Mouse (Mus musculus) liver, embryonic 12.5 days (tissue): ENCODE measurements around the gene Rgs3. TPM values are rescaled to one million over a fixed set of nuclear protein-coding genes. Genes with fewer than 3 reads are reported as not detected.

Source experiments
- ATAC-seq: fragments of 200-750 bp; cut with Nextera tagmentation; 2 replicates; pipeline ENCODE4 v1.8.0; 2017; ENCODE audit warnings: moderate number of reproducible peaks, mild to moderate bottlenecking, moderate library complexity
- H3K27ac ChIP-seq: fragments of 300-500 bp; sonication (generic); 2 replicates; pipeline ENCODE4 v1.5.1; 2016; ENCODE audit warnings: mild to moderate bottlenecking
- H3K27me3 ChIP-seq: fragments of 300-500 bp; sonication (generic); replicated peaks from 2 replicates; pipeline ENCODE4 v1.6.1; 2016; ENCODE audit warnings: mild to moderate bottlenecking, moderate library complexity
- H3K36me3 ChIP-seq: fragments of 300-500 bp; sonication (generic); 2 replicates; pipeline ENCODE4 v1.6.1; 2016; ENCODE audit warnings: mild to moderate bottlenecking, moderate library complexity
- H3K4me1 ChIP-seq: fragments of 300-500 bp; sonication (generic); 2 replicates; pipeline ENCODE4 v1.6.1; 2016
- H3K4me2 ChIP-seq: fragments of 300-500 bp; sonication (generic); 2 replicates; pipeline ENCODE4 v1.6.1; 2016; ENCODE audit warnings: mild to moderate bottlenecking, moderate library complexity
- H3K4me3 ChIP-seq: fragments of 300-500 bp; sonication (generic); 2 replicates; pipeline ENCODE4 v1.5.1; 2016; ENCODE audit warnings: mild to moderate bottlenecking, moderate library complexity
- H3K9ac ChIP-seq: fragments of 300-500 bp; sonication (generic); 2 replicates; pipeline ENCODE4 v1.6.1; 2016; ENCODE audit warnings: mild to moderate bottlenecking, moderate library complexity
- H3K9me3 ChIP-seq: fragments of 300-500 bp; sonication (generic); replicated peaks from 2 replicates; pipeline ENCODE4 v1.6.1; 2016; ENCODE audit warnings: mild to moderate bottlenecking, moderate library complexity
- WGBS: fragments of 180-500 bp; shearing (Covaris S2); methylation state at CpG from one replicate; pipeline ENCODE4 v1.1.7; 2016; ENCODE audit not compliant: insufficient replicate concordance; 5-methylcytosine and 5-hydroxymethylcytosine counted together
- polyA plus RNA-seq: library from polyadenylated mRNA; unstranded; fragments of >200 nt; fragmentation: Nextera tagmentation; extraction: Ambion mirVana; gene quantifications from 2 replicates; pipeline ENCODE4 v1.2.1, GENCODE M21; 2016

The Rgs3 gene
- polyA plus RNA-seq, 1 experiment from 2014 or later: 8.1 TPM

DNA sequence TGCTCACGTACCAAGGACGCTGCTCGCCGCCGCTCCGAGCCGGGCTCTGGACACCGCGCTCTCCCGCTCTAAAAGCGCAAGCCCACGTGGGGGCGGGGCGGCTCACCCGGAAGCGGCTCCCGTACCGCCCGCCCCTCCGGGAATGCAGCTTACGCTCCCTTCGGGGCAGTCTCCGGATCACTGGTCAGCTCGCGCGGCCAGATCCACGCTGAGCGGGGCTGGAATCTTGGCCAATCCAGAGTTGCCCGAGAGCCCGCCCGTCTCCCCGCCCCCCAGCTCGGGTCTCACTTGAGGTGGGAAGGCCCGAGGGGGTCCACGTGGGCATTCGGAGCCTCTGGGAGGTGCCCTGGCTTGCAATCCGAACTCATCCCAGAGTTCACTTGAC, 39.8 kb upstream of the Rgs3 start, which contains the start of gene Alad:
Gene Alad, minus strand, starts transcription at position 70 of the 385 bp plus-strand sequence.
- ATAC-seq: peak; percentile 65
- Histone ChIP-seq H3K9me3 (no peaks in the 10 kb centered on the region), H3K27me3 (no peaks in the 10 kb centered on the region), H3K36me3 (peaks cover 33% of the 10 kb centered on the region), H3K4me2 (peak within 1 kb of the TSS; percentile 89), H3K4me3 (peak within 1 kb of the TSS; percentile 74), H3K27ac (peak within 1 kb of the TSS; percentile 99), H3K9ac (peak within 1 kb of the TSS; percentile 94), H3K4me1 (peaks cover 84% of the 10 kb centered on the region)
- under 1% methylated on average over 37 of the region's 37 CpGs for WGBS

DNA sequence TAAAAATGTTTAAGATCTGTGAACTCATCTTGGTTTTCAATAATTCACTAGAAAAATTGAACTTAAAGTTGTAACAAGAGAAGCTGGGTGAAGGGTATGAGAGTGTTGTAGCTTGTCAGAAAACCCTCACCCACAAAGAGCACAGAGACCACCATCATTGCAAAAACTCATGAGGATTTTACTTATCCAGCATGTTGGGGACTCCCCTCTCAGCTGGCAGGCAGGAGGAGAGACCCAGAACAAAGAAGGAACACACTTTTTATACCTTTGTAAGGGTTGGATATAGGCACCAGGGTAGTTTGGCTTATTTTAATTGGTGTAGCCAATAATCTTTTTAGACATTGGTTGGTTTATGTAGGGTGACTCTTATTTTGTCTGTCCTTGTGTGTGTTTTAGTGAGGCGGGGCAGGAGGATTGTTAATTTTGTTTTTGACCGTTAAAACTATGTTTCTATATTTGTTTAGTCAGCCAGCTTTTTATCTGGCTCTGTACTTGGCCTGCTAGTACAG, 38.7 kb upstream of the Rgs3 start:
- Histone ChIP-seq H3K4me3 (peak overlapping the region; percentile 74), H3K4me1 (peaks cover 78% of the 10 kb centered on the region)

GRCm38 (mm10) chr4:62524651-62525488, 34.8 kb upstream of the Rgs3 start, which contains the start of the genes Pole3 and 4933430I17Rik:
Gene Pole3 (minus strand): TSS chr4:62525068.
Gene 4933430I17Rik (plus strand): TSS chr4:62525369.
- ATAC-seq: peak; percentile 95
- H3K9ac ChIP-seq: peak within 1 kb of the TSS; percentile 94
- 1% methylated on average over 59 of the region's 59 CpGs for WGBS

More for the DNA sequence above, 38.7 kb upstream of the Rgs3 start:
- peaks cover 22% of the 10 kb centered on the region for H3K36me3 ChIP-seq
- peak overlapping the region; percentile 94 for H3K9ac ChIP-seq
- H3K27me3 ChIP-seq: no peaks in the 10 kb centered on the region
- ATAC-seq: no peak
- H3K27ac ChIP-seq: peak overlapping the region; percentile 99
- peak overlapping the region; percentile 89 for H3K4me2 ChIP-seq
- 65% methylated on average over 2 of the region's 2 CpGs for WGBS
- H3K9me3 ChIP-seq: no peaks in the 10 kb centered on the region

GRCm38 (mm10) chr4:62525489-62525811, 34.2 kb upstream of the Rgs3 start:
- Histone ChIP-seq H3K9me3 (no peaks in the 10 kb centered on the region), H3K27me3 (no peaks in the 10 kb centered on the region; the same call in 1 of the 2 replicates), H3K4me3 (peak overlapping the region; percentile 96), H3K27ac (no peak overlapping the region; the same call in 1 of the 2 replicates), H3K4me2 (peak overlapping the region; percentile 80), H3K4me1 (peaks cover 51% of the 10 kb centered on the region), H3K9ac (no peak overlapping the region), H3K36me3 (peaks cover 21% of the 10 kb centered on the region)
- no peak for ATAC-seq
- 2% methylated on average over 10 of the region's 10 CpGs for WGBS

More at GRCm38 (mm10) chr4:62524651-62525488, 34.8 kb upstream of the Rgs3 start, which contains the start of the genes Pole3 and 4933430I17Rik:
- Histone ChIP-seq H3K36me3 (peaks cover 21% of the 10 kb centered on the region), H3K4me3 (peak within 1 kb of the TSS; percentile 96), H3K4me2 (peak within 1 kb of the TSS; percentile 80), H3K4me1 (peaks cover 50% of the 10 kb centered on the region), H3K27ac (peak within 1 kb of the TSS; percentile 84), H3K27me3 (no peaks in the 10 kb centered on the region; the same call in 1 of the 2 replicates), H3K9me3 (no peaks in the 10 kb centered on the region)

- Histone ChIP-seq H3K9ac (no peak overlapping the region), H3K27me3 (no peaks in the 10 kb centered on the region; the same call in 1 of the 2 replicates), H3K4me1 (peaks cover 52% of the 10 kb centered on the region), H3K4me2 (no peak overlapping the region), H3K9me3 (no peaks in the 10 kb centered on the region), H3K4me3 (no peak overlapping the region), H3K27ac (no peak overlapping the region), H3K36me3 (peaks cover 21% of the 10 kb centered on the region)
- no peak for ATAC-seq
- WGBS: 40% methylated on average over 2 of the region's 2 CpGs
Observed at GRCm38 (mm10) chr4:62526256-62526655, 33.4 kb upstream of the Rgs3 start.

GRCm38 (mm10) chr4:62527655-62528054, 32.0 kb upstream of the Rgs3 start:
- no peak for ATAC-seq
- Histone ChIP-seq H3K27ac (no peak overlapping the region), H3K9me3 (no peaks in the 10 kb centered on the region), H3K27me3 (no peaks in the 10 kb centered on the region; the same call in 1 of the 2 replicates), H3K4me2 (no peak overlapping the region), H3K36me3 (peaks cover 14% of the 10 kb centered on the region), H3K4me3 (no peak overlapping the region), H3K4me1 (peaks cover 43% of the 10 kb centered on the region), H3K9ac (no peak overlapping the region)
- 58% methylated on average over 4 of the region's 4 CpGs for WGBS

GRCm38 (mm10) chr4:62533729-62534128, 25.9 kb upstream of the Rgs3 start:
- no peaks in the 10 kb centered on the region; the same call in 1 of the 2 replicates for H3K27me3 ChIP-seq
- no peaks in the 10 kb centered on the region for H3K9me3 ChIP-seq
- no peak overlapping the region for H3K27ac ChIP-seq
- H3K9ac ChIP-seq: no peak overlapping the region
- no peak overlapping the region for H3K4me3 ChIP-seq
- no peak for ATAC-seq
- no peak overlapping the region for H3K4me2 ChIP-seq
- 72% methylated on average over 6 of the region's 6 CpGs for WGBS
- peaks cover 15% of the 10 kb centered on the region for H3K4me1 ChIP-seq
- H3K36me3 ChIP-seq: no peaks in the 10 kb centered on the region

- Histone ChIP-seq H3K4me3 (no peak overlapping the region), H3K9ac (no peak overlapping the region), H3K4me2 (no peak overlapping the region), H3K4me1 (no peaks in the 10 kb centered on the region), H3K27me3 (no peaks in the 10 kb centered on the region), H3K36me3 (no peaks in the 10 kb centered on the region), H3K27ac (no peak overlapping the region), H3K9me3 (no peaks in the 10 kb centered on the region)
- WGBS: 71% methylated on average over 3 of the region's 3 CpGs
- no peak for ATAC-seq
Observed at GRCm38 (mm10) chr4:62541802-62542201, 17.8 kb upstream of the Rgs3 start.

- Histone ChIP-seq H3K4me3 (no peak overlapping the region), H3K9me3 (no peaks in the 10 kb centered on the region), H3K9ac (no peak overlapping the region), H3K36me3 (no peaks in the 10 kb centered on the region), H3K27ac (no peak overlapping the region), H3K27me3 (no peaks in the 10 kb centered on the region), H3K4me1 (no peaks in the 10 kb centered on the region), H3K4me2 (no peak overlapping the region)
- ATAC-seq: no peak
- WGBS: 69% methylated on average over 6 of the region's 6 CpGs
Observed at GRCm38 (mm10) chr4:62543782-62544181, 15.9 kb upstream of the Rgs3 start.

- H3K4me1 ChIP-seq: no peaks in the 10 kb centered on the region
- H3K4me2 ChIP-seq: no peak overlapping the region
- no peak overlapping the region for H3K9ac ChIP-seq
- no peaks in the 10 kb centered on the region for H3K36me3 ChIP-seq
- H3K4me3 ChIP-seq: no peak overlapping the region
- no peak for ATAC-seq
- H3K27ac ChIP-seq: no peak overlapping the region
- H3K27me3 ChIP-seq: no peaks in the 10 kb centered on the region
- H3K9me3 ChIP-seq: no peaks in the 10 kb centered on the region
Observed at GRCm38 (mm10) chr4:62544801-62545200, 14.8 kb upstream of the Rgs3 start.

- H3K27ac ChIP-seq: no peak overlapping the region
- H3K4me3 ChIP-seq: no peak overlapping the region
- ATAC-seq: no peak
- H3K4me1 ChIP-seq: no peaks in the 10 kb centered on the region
- 72% methylated on average over 7 of the region's 7 CpGs for WGBS
- no peak overlapping the region for H3K9ac ChIP-seq
- H3K27me3 ChIP-seq: peaks cover 13% of the 10 kb centered on the region
- H3K9me3 ChIP-seq: no peaks in the 10 kb centered on the region
- no peaks in the 10 kb centered on the region for H3K36me3 ChIP-seq
- H3K4me2 ChIP-seq: no peak overlapping the region
Observed at GRCm38 (mm10) chr4:62551966-62552365, 7.7 kb upstream of the Rgs3 start.

DNA sequence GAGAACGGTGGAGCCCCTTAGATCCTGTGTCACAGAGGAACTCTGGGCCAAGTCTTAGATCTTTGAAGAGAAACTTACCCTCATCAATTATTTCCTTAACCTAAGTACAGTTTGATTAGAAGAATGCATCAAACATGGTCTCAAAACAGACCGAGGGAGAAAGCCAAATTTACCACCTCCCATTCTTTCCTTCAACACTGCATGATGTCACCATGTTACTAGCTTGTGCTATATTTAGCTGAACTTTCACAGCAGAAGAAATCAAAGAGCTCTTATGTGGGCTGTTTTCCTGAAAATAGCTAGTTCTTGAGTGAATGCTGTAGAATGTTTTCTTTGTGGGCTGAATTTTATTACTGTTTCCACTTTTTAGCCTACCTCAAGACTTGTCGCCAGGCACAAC, 2.2 kb upstream of the Rgs3 start:
- no peak overlapping the region for H3K9ac ChIP-seq
- 48% methylated on average over 3 of the region's 3 CpGs for WGBS
- no peak overlapping the region for H3K4me2 ChIP-seq
- no peak overlapping the region for H3K4me3 ChIP-seq
- no peak for ATAC-seq
- H3K36me3 ChIP-seq: no peaks in the 10 kb centered on the region
- H3K27ac ChIP-seq: no peak overlapping the region
- H3K9me3 ChIP-seq: no peaks in the 10 kb centered on the region
- H3K27me3 ChIP-seq: no peaks in the 10 kb centered on the region
- no peaks in the 10 kb centered on the region for H3K4me1 ChIP-seq
